In the genomic region with DNA sequence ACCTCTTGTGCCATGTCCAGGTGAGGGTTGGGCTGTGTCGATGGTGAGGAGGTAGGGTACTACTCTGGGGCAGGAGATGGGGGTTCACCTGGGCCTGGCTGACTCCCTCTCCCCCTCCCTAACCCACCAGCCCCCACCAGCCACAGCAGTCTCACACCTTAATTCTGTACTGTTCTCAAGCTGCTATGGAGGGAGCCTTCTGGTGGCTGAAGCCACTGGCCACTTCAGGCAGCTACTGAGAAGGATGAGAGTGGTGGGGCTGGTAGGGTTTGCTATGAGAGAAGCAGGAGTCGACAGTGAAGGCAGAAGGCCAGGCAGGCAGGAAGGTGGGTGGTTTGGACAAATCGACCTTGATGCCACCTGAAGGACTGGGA, we compare ENCODE assay signal across 18 mouse cellular contexts. TPM values are rescaled to one million over a fixed set of nuclear protein-coding genes. Genes with fewer than 3 reads are reported as not detected.
DNase-seq lines count a peak whose midpoint lies in the region; ATAC-seq and TF ChIP-seq lines count a peak whose summit lies in the region.
"Had no signal": no experiment of that assay in that cellular context is flagged by ENCODE, and none has a peak within 500 bp of the region (broad histone marks: within the 10 kb centered on the region; RNA-seq: fewer than 3 reads in every experiment).

No protein-coding gene starts in this region.

- no peak for DNase-seq in layer of hippocampus, adult 2 months (ENCODE audit: low spot score in 2 of 2)
- DNase-seq in layer of hippocampus, adult 9-10 months (ENCODE audit: low spot score): no peak
- no peak for DNase-seq in retina, embryonic 14.5 days (ENCODE audit: low spot score)
- no peak for DNase-seq in midbrain, postnatal 0 days (ENCODE audit: low spot score)
- DNase-seq: adrenal gland, adult 2 months; embryo, embryonic 11 days; gastrocnemius, adult 2 months; gastrocnemius, postnatal 25 days; heart, postnatal 4 days had no signal

- no peak for ATAC-seq in hindbrain, embryonic 15.5 days (ENCODE audit: low FRiP score, low read depth)
- no peak for ATAC-seq in hindbrain, embryonic 13.5 days (ENCODE audit: low FRiP score)
- no peak for ATAC-seq in limb, embryonic 12.5 days (ENCODE audit: insufficient number of reproducible peaks, insufficient read depth, low FRiP score, low TSS enrichment, low read depth)
- ATAC-seq in midbrain, postnatal 0 days (ENCODE audit: low FRiP score): no peak
- ATAC-seq: forebrain, embryonic 14.5 days; intestine, postnatal 0 days had no signal

- 84% methylated on average over 3 of the region's 3 CpGs for WGBS in hindbrain, embryonic 15.5 days
- 79% methylated on average over 3 of the region's 3 CpGs for WGBS in hindbrain, embryonic 13.5 days
- 82% methylated on average over 3 of the region's 3 CpGs for WGBS in limb, embryonic 12.5 days
- 89% methylated on average over 3 of the region's 3 CpGs for whole genome bisulfite sequencing in midbrain, postnatal 0 days

- H3K27ac ChIP-seq in hindbrain, embryonic 15.5 days (replicated peaks): peak overlapping the region; percentile 5; the same call in 1 of the 2 replicates
- no peak overlapping the region for H3K27ac ChIP-seq in hindbrain, embryonic 13.5 days
- peak overlapping the region; percentile 64 for H3K27ac ChIP-seq in layer of hippocampus, adult 2 months
- 0 out of 2 replicates have a peak overlapping the region, but pooled peaks have one; percentile 12 for H3K27ac ChIP-seq in limb, embryonic 12.5 days
- H3K27ac ChIP-seq in midbrain, postnatal 0 days (ENCODE audit: low read depth, low read length): no peak overlapping the region
- H3K27ac ChIP-seq: embryonic facial prominence, embryonic 15.5 days; forebrain, embryonic 10.5 days; gastrocnemius, adult 2 months; heart, embryonic 13.5 days had no signal

- H3K9ac ChIP-seq in hindbrain, embryonic 15.5 days: no peak overlapping the region
- H3K9ac ChIP-seq in hindbrain, embryonic 13.5 days: no peak overlapping the region
- H3K9ac ChIP-seq in limb, embryonic 12.5 days (replicated peaks): no peak overlapping the region
- no peak overlapping the region for H3K9ac ChIP-seq in midbrain, postnatal 0 days (replicated peaks; ENCODE audit: low read length, poor library complexity, severe bottlenecking)
- H3K9ac ChIP-seq: embryonic facial prominence, embryonic 15.5 days; heart, embryonic 13.5 days had no signal

- no peak overlapping the region for H3K4me3 ChIP-seq in hindbrain, embryonic 15.5 days
- no peak overlapping the region for H3K4me3 ChIP-seq in hindbrain, embryonic 13.5 days
- H3K4me3 ChIP-seq in layer of hippocampus, adult 2 months: no peak overlapping the region
- H3K4me3 ChIP-seq in limb, embryonic 12.5 days (replicated peaks): no peak overlapping the region
- no peak overlapping the region for H3K4me3 ChIP-seq in midbrain, postnatal 0 days (ENCODE audit: low read depth, low read length)
- H3K4me3 ChIP-seq: embryonic facial prominence, embryonic 15.5 days; erythroblast, embryonic 14.5 days; forebrain, embryonic 10.5 days; gastrocnemius, adult 2 months; heart, embryonic 13.5 days had no signal

- no peaks in the 10 kb centered on the region for H3K27me3 ChIP-seq in hindbrain, embryonic 15.5 days
- no peaks in the 10 kb centered on the region for H3K27me3 ChIP-seq in hindbrain, embryonic 13.5 days
- no peaks in the 10 kb centered on the region for H3K27me3 ChIP-seq in limb, embryonic 12.5 days
- no peaks in the 10 kb centered on the region for H3K27me3 ChIP-seq in midbrain, postnatal 0 days (ENCODE audit: insufficient read depth, low read length)
- H3K27me3 ChIP-seq: embryonic facial prominence, embryonic 15.5 days; heart, embryonic 13.5 days had no signal

- H3K4me2 ChIP-seq in hindbrain, embryonic 15.5 days: no peak overlapping the region
- no peak overlapping the region for H3K4me2 ChIP-seq in hindbrain, embryonic 13.5 days
- no peak overlapping the region for H3K4me2 ChIP-seq in limb, embryonic 12.5 days
- H3K4me2 ChIP-seq in midbrain, postnatal 0 days (ENCODE audit: low read depth, low read length, poor library complexity, severe bottlenecking): no peak overlapping the region
- H3K4me2 ChIP-seq: embryonic facial prominence, embryonic 15.5 days; heart, embryonic 13.5 days had no signal

- no peaks in the 10 kb centered on the region for H3K9me3 ChIP-seq in hindbrain, embryonic 15.5 days
- H3K9me3 ChIP-seq in hindbrain, embryonic 13.5 days: no peaks in the 10 kb centered on the region
- H3K9me3 ChIP-seq in limb, embryonic 12.5 days: no peaks in the 10 kb centered on the region
- H3K9me3 ChIP-seq in midbrain, postnatal 0 days (ENCODE audit: low read length): no peaks in the 10 kb centered on the region
- H3K9me3 ChIP-seq: embryonic facial prominence, embryonic 15.5 days; forebrain, embryonic 10.5 days; heart, embryonic 13.5 days had no signal

- no peak for TF ChIP-seq CTCF in layer of hippocampus, adult 2 months (conservative IDR thresholded peaks at IDR 0.05)
- no peak for TF ChIP-seq CTCF in midbrain, postnatal 0 days (IDR thresholded peaks at IDR 0.05)

- H3K4me1 ChIP-seq in hindbrain, embryonic 15.5 days (replicated peaks): peaks cover 25% of the 10 kb centered on the region
- H3K4me1 ChIP-seq in hindbrain, embryonic 13.5 days (replicated peaks): peaks cover 31% of the 10 kb centered on the region
- H3K4me1 ChIP-seq in limb, embryonic 12.5 days (replicated peaks): peaks cover 61% of the 10 kb centered on the region
- 0 out of 2 replicates have a peak, but pooled peaks cover 3% of the 10 kb centered on the region for H3K4me1 ChIP-seq in midbrain, postnatal 0 days (ENCODE audit: insufficient read depth, low read length)

- H3K36me3 ChIP-seq in hindbrain, embryonic 15.5 days: no peaks in the 10 kb centered on the region
- no peaks in the 10 kb centered on the region for H3K36me3 ChIP-seq in hindbrain, embryonic 13.5 days
- H3K36me3 ChIP-seq in limb, embryonic 12.5 days: no peaks in the 10 kb centered on the region
- H3K36me3 ChIP-seq in midbrain, postnatal 0 days (ENCODE audit: insufficient read depth, low read length): no peaks in the 10 kb centered on the region
- H3K36me3 ChIP-seq: embryonic facial prominence, embryonic 15.5 days; forebrain, embryonic 10.5 days; heart, embryonic 13.5 days had no signal

RNA-seq across cellular contexts. Expression of a gene that starts 19.7 kb away (rescaled TPM):
- polyA plus RNA-seq in hindbrain, embryonic 15.5 days (2015; fragmentation: Nextera tagmentation; extraction: Ambion mirVana): 69.2 and 69.3 TPM in 2 replicates
- polyA plus RNA-seq in hindbrain, embryonic 13.5 days (2015; fragmentation: Nextera tagmentation; extraction: Ambion mirVana): 45.6 and 47.2 TPM in 2 replicates
- 10 to 100 TPM; 29.9 to 37.9 TPM for total RNA-seq in layer of hippocampus, adult 2 months (2021)
- 53.9 and 55.3 TPM in 2 replicates for polyA plus RNA-seq in limb, embryonic 12.5 days (2016; fragmentation: Nextera tagmentation; extraction: Ambion mirVana)
- total RNA-seq in midbrain, postnatal 0 days (2014; rRNA removed): 78.0 and 95.4 TPM in 2 replicates
- polyA plus RNA-seq in midbrain, postnatal 0 days (2015; fragmentation: Nextera tagmentation; extraction: Ambion mirVana): 69.1 and 72.5 TPM in 2 replicates

RNA-seq across cellular contexts. Expression of a gene that starts 22.8 kb away (rescaled TPM):
- polyA plus RNA-seq in hindbrain, embryonic 15.5 days (2015; fragmentation: Nextera tagmentation; extraction: Ambion mirVana): 63.2 and 66.0 TPM in 2 replicates
- 57.1 and 60.0 TPM in 2 replicates for polyA plus RNA-seq in hindbrain, embryonic 13.5 days (2015; fragmentation: Nextera tagmentation; extraction: Ambion mirVana)
- 10 to 100 TPM; 21.4 to 26.5 TPM for total RNA-seq in layer of hippocampus, adult 2 months (2021)
- polyA plus RNA-seq in limb, embryonic 12.5 days (2016; fragmentation: Nextera tagmentation; extraction: Ambion mirVana): 70.6 and 74.7 TPM in 2 replicates
- total RNA-seq in midbrain, postnatal 0 days (2014; rRNA removed): 25.4 and 31.5 TPM in 2 replicates
- 38.2 and 41.7 TPM in 2 replicates for polyA plus RNA-seq in midbrain, postnatal 0 days (2015; fragmentation: Nextera tagmentation; extraction: Ambion mirVana)

RNA-seq across cellular contexts. Expression of a gene that starts 23.2 kb away (rescaled TPM):
- polyA plus RNA-seq in hindbrain, embryonic 15.5 days (2015; fragmentation: Nextera tagmentation; extraction: Ambion mirVana): 8.1 and 9.2 TPM in 2 replicates
- 8.1 and 8.7 TPM in 2 replicates for polyA plus RNA-seq in hindbrain, embryonic 13.5 days (2015; fragmentation: Nextera tagmentation; extraction: Ambion mirVana)
- total RNA-seq in layer of hippocampus, adult 2 months (2021): 10 to 100 TPM; 10.1 to 13.3 TPM
- polyA plus RNA-seq in limb, embryonic 12.5 days (2016; fragmentation: Nextera tagmentation; extraction: Ambion mirVana): 10.3 and 11.2 TPM in 2 replicates
- total RNA-seq in midbrain, postnatal 0 days (2014; rRNA removed): 9.3 and 11.5 TPM in 2 replicates
- 5.5 and 7.0 TPM in 2 replicates for polyA plus RNA-seq in midbrain, postnatal 0 days (2015; fragmentation: Nextera tagmentation; extraction: Ambion mirVana)

Comparison
In these comparisons a context has a peak if more than half of its experiments do, and no peak if none do; other contexts are left out.
1. H3K27ac ChIP-seq: peak in hindbrain, embryonic 15.5 days (single experiment), layer of hippocampus, adult 2 months (single experiment) and limb, embryonic 12.5 days (single experiment); none in hindbrain, embryonic 13.5 days (single experiment) and midbrain, postnatal 0 days (single experiment).